Mouse (Mus musculus) kidney, embryonic 15.5 days (tissue): ENCODE data around the gene F8. TPM values are rescaled to one million over a fixed set of nuclear protein-coding genes. Genes with fewer than 3 reads are reported as not detected.

Experiments
- ATAC-seq: fragments of 200-750 bp; cut with Nextera tagmentation; replicated peaks from 2 replicates; pipeline ENCODE4 v1.8.0; 2017; ENCODE audit warnings: moderate TSS enrichment; ENCODE audit not compliant: low FRiP score
- H3K27ac ChIP-seq: fragments of 300-500 bp; sonication (generic); 2 replicates; pipeline ENCODE4 v1.5.1; 2015; ENCODE audit warnings: mild to moderate bottlenecking, inconsistent platforms
- H3K27me3 ChIP-seq: fragments of 300-500 bp; sonication (generic); 2 replicates; pipeline ENCODE4 v1.6.1; 2015; ENCODE audit warnings: inconsistent platforms
- H3K36me3 ChIP-seq: fragments of 300-500 bp; sonication (generic); 2 replicates; pipeline ENCODE4 v1.6.1; 2015; ENCODE audit warnings: inconsistent platforms
- H3K4me1 ChIP-seq: fragments of 300-500 bp; sonication (generic); 2 replicates; pipeline ENCODE4 v1.6.1; 2015; ENCODE audit warnings: inconsistent platforms
- H3K4me2 ChIP-seq: fragments of 300-500 bp; sonication (generic); 2 replicates; pipeline ENCODE4 v1.6.1; 2015; ENCODE audit warnings: moderate library complexity, mild to moderate bottlenecking, inconsistent platforms
- H3K4me3 ChIP-seq: fragments of 300-500 bp; sonication (generic); replicated peaks from 2 replicates; pipeline ENCODE4 v1.5.1; 2015; ENCODE audit warnings: mild to moderate bottlenecking, inconsistent platforms
- H3K9ac ChIP-seq: fragments of 300-500 bp; sonication (generic); 2 replicates; pipeline ENCODE4 v1.6.1; 2015; ENCODE audit warnings: mild to moderate bottlenecking, inconsistent platforms
- H3K9me3 ChIP-seq: fragments of 300-500 bp; sonication (generic); replicated peaks from 2 replicates; pipeline ENCODE4 v1.6.1; 2016; ENCODE audit warnings: inconsistent platforms
- WGBS: fragments of 180-500 bp; shearing (Covaris S2); methylation state at CpG from one replicate; pipeline ENCODE4 v1.1.7; 2015; ENCODE audit warnings: mixed read lengths; 5-methylcytosine and 5-hydroxymethylcytosine counted together
- polyA plus RNA-seq: library from polyadenylated mRNA; unstranded; fragments of >200 nt; fragmentation: Nextera tagmentation; extraction: Ambion mirVana; gene quantifications from 2 replicates; pipeline ENCODE4 v1.2.1, GENCODE M21; 2015

Gene F8
- polyA plus RNA-seq, 1 experiment from 2014 or later: 3.4 TPM

DNA sequence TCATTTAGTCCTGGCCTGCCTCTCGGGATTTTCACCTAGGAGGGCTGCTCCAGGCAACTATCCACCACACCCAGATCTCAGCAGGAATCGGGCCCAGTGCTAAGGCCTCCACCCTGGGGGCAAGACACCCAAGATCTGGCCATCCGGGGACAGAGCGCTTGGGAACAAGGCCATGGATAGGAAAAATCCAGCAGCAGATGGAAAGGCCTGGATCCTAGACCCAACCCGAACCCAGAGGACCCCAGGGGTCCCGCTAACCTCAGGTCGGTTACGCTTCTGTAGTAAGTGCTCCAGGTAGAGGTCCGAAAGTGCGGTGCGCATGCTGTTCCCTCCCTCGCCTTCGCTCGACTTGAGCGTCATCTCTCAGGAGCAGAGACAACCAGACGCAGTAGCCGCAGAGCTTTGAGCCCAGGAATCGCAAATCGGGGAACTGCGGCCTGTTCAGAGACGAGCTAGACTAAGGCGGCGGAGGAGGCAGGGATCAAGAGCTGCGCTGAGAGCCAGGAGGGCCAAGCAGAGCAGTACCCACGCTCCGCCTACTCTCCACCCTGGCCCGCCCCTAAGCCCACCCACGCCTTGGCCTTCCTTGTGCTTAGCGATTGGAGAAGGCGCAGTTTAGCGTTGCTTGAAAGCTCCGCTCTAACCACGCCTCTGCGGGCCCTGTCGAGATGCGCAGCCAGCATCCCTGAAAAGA, 251.8 kb downstream of the F8 start, which contains the start of gene Mpp1:
Mpp1 (minus strand) TSS at position 550 of the 694 bp plus-strand sequence.
- peak; percentile 100 for ATAC-seq
- Histone ChIP-seq H3K4me1 (no peaks in the 10 kb centered on the region), H3K36me3 (no peaks in the 10 kb centered on the region), H3K27me3 (no peaks in the 10 kb centered on the region), H3K9ac (peak within 1 kb of the TSS; percentile 62), H3K4me3 (peak within 1 kb of the TSS; percentile 56), H3K9me3 (no peaks in the 10 kb centered on the region), H3K4me2 (peak within 1 kb of the TSS; percentile 59), H3K27ac (peak within 1 kb of the TSS; percentile 67)
- 14% methylated on average over 36 of the region's 36 CpGs for WGBS

DNA sequence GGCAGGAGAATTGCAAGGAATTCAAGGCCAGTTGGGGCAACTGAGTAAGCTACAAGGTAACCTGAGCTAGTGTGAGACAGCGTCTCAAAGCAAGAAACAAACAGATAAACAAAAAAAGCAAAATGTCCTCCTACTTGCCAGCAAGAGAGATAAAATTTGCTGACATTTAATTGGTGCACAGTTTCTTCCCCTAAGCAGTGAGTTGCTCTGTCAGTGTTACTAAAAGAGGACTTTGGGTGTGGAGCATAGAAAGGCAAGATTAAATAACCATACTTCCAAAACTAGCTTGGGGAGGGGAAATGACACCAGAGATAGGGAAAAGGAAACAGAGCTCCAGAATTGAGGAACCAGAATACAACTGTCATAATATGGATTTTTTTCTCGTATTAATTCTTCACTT, 252.9 kb downstream of the F8 start:
- 68% methylated on average over 2 of the region's 2 CpGs for WGBS
- H3K27ac ChIP-seq: no peak overlapping the region
- no peak overlapping the region for H3K9ac ChIP-seq
- no peak for ATAC-seq
- H3K36me3 ChIP-seq: peaks cover 7% of the 10 kb centered on the region; the same call in 1 of the 2 replicates
- H3K27me3 ChIP-seq: no peaks in the 10 kb centered on the region
- H3K4me2 ChIP-seq: 0 out of 2 replicates have a peak overlapping the region, but pooled peaks have one; percentile 19
- no peaks in the 10 kb centered on the region for H3K9me3 ChIP-seq
- no peaks in the 10 kb centered on the region for H3K4me1 ChIP-seq
- H3K4me3 ChIP-seq: no peak overlapping the region

DNA sequence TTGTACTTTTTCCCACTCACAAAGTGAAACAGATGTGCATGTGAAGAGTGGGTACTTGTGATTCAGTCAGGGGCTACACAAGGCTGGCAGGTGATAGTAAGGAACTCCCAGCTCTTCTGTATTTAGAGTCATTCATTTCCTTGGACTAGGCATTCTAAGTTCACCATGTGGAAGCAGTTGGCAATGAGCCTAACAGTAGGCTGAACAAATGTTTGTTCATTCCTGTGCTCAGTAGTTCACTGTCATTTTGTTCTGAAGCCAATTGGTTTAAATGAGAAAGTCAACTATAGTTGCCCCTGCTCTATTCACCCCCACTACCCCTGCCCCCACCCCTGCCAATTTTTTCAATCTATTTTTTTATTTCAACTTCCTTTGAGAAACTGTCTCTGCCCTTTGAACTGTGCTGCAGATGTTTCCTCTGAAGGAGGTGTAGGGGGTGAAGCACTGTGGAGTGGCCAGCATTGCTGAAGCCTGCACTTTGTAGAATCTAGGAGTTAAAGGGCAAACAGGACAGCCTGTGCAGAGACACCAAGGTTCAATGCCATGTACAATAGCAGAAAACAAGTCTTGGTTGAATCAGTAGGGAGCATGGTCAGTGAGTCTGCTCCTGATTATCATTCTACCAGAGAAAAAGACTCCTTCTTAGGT, 254.0 kb downstream of the F8 start:
- no peak overlapping the region for H3K9ac ChIP-seq
- H3K27ac ChIP-seq: no peak overlapping the region
- no peaks in the 10 kb centered on the region for H3K9me3 ChIP-seq
- H3K4me3 ChIP-seq: no peak overlapping the region
- ATAC-seq: 0 out of 2 replicates have a peak, but pooled peaks have one; percentile 22
- peaks cover 7% of the 10 kb centered on the region; the same call in 1 of the 2 replicates for H3K36me3 ChIP-seq
- H3K27me3 ChIP-seq: no peaks in the 10 kb centered on the region
- H3K4me2 ChIP-seq: no peak overlapping the region
- H3K4me1 ChIP-seq: no peaks in the 10 kb centered on the region

DNA sequence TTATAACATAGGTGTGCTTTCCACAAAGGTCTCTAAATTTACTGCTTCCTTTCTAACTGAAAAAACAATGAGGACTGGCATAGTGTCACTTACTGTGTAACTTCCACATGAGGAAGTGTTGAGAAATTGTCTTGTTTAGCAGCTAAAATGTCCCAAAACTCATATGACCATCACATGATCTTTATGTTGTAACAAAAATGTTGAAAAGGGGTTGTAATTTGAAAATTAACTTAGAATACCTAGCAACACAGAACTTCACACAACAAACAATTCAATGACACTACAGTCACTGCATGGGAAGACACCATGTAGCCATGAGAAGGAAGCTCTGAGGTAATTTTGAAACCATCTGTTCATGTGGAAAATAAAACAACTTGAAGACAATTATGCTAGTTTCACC, 255.5 kb downstream of the F8 start:
- no peak overlapping the region for H3K4me3 ChIP-seq
- no peak overlapping the region for H3K4me2 ChIP-seq
- no peak for ATAC-seq
- H3K9ac ChIP-seq: no peak overlapping the region
- no peaks in the 10 kb centered on the region for H3K27me3 ChIP-seq
- no peaks in the 10 kb centered on the region for H3K9me3 ChIP-seq
- no peaks in the 10 kb centered on the region for H3K4me1 ChIP-seq
- peaks cover 11% of the 10 kb centered on the region; the same call in 1 of the 2 replicates for H3K36me3 ChIP-seq
- no peak overlapping the region for H3K27ac ChIP-seq

DNA sequence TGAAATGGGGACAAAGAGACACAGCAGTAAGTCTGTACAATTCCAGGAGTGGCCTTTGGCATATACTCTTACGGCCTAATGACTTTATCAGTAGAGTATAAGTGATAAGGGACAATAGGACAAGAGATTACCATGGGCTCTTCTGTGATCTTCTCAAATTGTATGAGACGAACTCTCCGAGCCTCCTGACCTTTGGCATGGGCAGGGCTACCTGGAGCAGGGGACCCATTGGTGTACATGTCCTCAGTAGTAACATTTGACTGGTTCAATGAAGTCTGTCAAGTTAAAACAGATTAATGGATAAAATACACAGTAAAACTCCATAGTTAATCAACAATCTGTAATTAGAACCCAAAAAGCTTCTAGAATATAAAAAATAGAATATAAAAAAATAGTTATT, 256.8 kb downstream of the F8 start:
- Histone ChIP-seq H3K9me3 (no peaks in the 10 kb centered on the region), H3K36me3 (peaks cover 11% of the 10 kb centered on the region; the same call in 1 of the 2 replicates), H3K9ac (no peak overlapping the region), H3K4me3 (no peak overlapping the region), H3K27me3 (no peaks in the 10 kb centered on the region), H3K27ac (no peak overlapping the region), H3K4me1 (no peaks in the 10 kb centered on the region), H3K4me2 (no peak overlapping the region)
- 84% methylated on average over 3 of the region's 3 CpGs for WGBS
- ATAC-seq: no peak

Other genes starting within 250 kb of the F8 start
- not detected in 2 replicates for gene Smim9, start 218.8 kb downstream of the F8 start, polyA plus RNA-seq
- gene Fundc2, start 216 bp downstream of the F8 start, polyA plus RNA-seq: 50.3 and 68.0 TPM in 2 replicates
- gene Cmc4, start 34.0 kb upstream of the F8 start, polyA plus RNA-seq: 20.2 and 22.7 TPM in 2 replicates
- 9.2 and 10.2 TPM in 2 replicates for gene Mtcp1, start 34.0 kb upstream of the F8 start, polyA plus RNA-seq
- gene Brcc3, start 34.0 kb upstream of the F8 start, polyA plus RNA-seq: 69.2 and 71.0 TPM in 2 replicates
- 173 and 195 TPM in 2 replicates for gene Vbp1, start 131.7 kb upstream of the F8 start, polyA plus RNA-seq
- gene Rab39b, start 195.6 kb upstream of the F8 start, polyA plus RNA-seq: 2.3 and 2.8 TPM in 2 replicates